Mouse (Mus musculus): ENCODE data around the gene Xpo5. TPM values are rescaled to one million over a fixed set of nuclear protein-coding genes. Genes with fewer than 3 reads are reported as not detected.

Gene Xpo5
- total RNA-seq, 2 experiments from 2014 or later = 81.4 to 87.7 TPM

GRCm38 (mm10) chr17:46285407-46285806, 82.8 kb downstream of the Xpo5 start:
- no peak for DNase-seq

DNA sequence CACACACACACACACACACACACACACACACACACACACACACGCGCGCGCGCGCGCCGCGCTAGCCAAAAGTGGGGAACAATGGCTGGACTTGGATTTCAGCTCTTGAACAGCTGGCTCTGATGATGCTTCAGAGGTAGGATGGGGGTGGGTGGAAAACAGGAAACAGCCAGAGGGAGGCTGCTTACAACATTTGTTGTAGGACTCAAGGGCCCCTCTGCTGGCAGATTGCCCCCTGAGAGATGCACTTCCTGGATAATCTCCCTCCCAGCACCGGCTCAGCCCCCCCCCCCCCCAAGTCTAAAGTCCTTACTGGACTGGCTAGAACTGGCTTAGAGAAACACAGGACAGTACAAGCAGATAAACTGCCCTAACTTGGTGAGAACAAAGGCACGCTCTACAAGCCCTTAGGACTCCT, 85.1 kb downstream of the Xpo5 start:
- peak; percentile 49 to 64 for DNase-seq

Small RNAs within 50 kb of the gene (microRNA-seq; reads per million reads assigned to microRNA genes)
- not detected for gene Mir693

Other genes with a start within 250 kb of the Xpo5 start
- gene Vegfa, start 170.4 kb upstream of the Xpo5 start, total RNA-seq (2021) = 100 to 1,000 TPM; 330 to 830 TPM
- 100 to 1,000 TPM in 1 of 2 experiments, 10 to 100 TPM in 1; 99.1 to 106 TPM for gene Mrps18a, start 91.8 kb upstream of the Xpo5 start, total RNA-seq (2021)
- 10 to 100 TPM in 1 of 2 experiments, 1 to 10 TPM in 1; 7.9 to 12.8 TPM for gene Rsph9, start 58.6 kb upstream of the Xpo5 start, total RNA-seq (2021)
- 10 to 100 TPM; 19.7 to 20.1 TPM for gene Mad2l1bp, start 49.2 kb upstream of the Xpo5 start, total RNA-seq (2021)
- 10 to 100 TPM; 67.4 to 78.1 TPM for gene Gtpbp2, start 41.8 kb upstream of the Xpo5 start, total RNA-seq (2021)
- 10 to 100 TPM; 43.3 to 45.3 TPM for gene Polh, start 137 bp upstream of the Xpo5 start, total RNA-seq (2021)
- 100 to 1,000 TPM in 1 of 2 experiments, 10 to 100 TPM in 1; 97.8 to 119 TPM for gene Polr1c, start 45.3 kb downstream of the Xpo5 start, total RNA-seq (2021)
- 100 to 1,000 TPM; 137 to 176 TPM for gene Yipf3, start 45.3 kb downstream of the Xpo5 start, total RNA-seq (2021)
- 1 to 10 TPM; 5.4 to 8.9 TPM for gene Lrrc73, start 50.7 kb downstream of the Xpo5 start, total RNA-seq (2021)
- gene Tjap1, start 80.2 kb downstream of the Xpo5 start, total RNA-seq (2021) = 10 to 100 TPM; 46.1 to 49.9 TPM
- gene Dlk2, start 94.6 kb downstream of the Xpo5 start, total RNA-seq (2021) = under 1 TPM in 1 of 2 experiments, not detected in 1; 0.33 TPM
- 1 to 10 TPM; 6.8 to 7.4 TPM for gene Abcc10, start 125.6 kb downstream of the Xpo5 start, total RNA-seq (2021)
- gene Zfp318, start 180.9 kb downstream of the Xpo5 start, total RNA-seq (2021) = 10 to 100 TPM; 23.3 to 29.0 TPM
- gene Crip3, start 226.1 kb downstream of the Xpo5 start, total RNA-seq (2021) = 1 to 10 TPM in 1 of 2 experiments, under 1 TPM in 1; 0.43 to 1.1 TPM
- gene Slc22a7, start 235.7 kb downstream of the Xpo5 start, total RNA-seq (2021) = not detected